Mouse (Mus musculus): ENCODE results near the gene Fancc. TPM values are rescaled to one million over a fixed set of nuclear protein-coding genes. Genes with fewer than 3 reads are reported as not detected.

Gene Fancc
- 8.1 TPM for polyA plus RNA-seq (2012; fragmentation: generic; extraction: Trizol)

- Histone ChIP-seq H3K4me3 (no peak within 1 kb of the TSS), H3K4me2 (ENCODE audit: low read depth) (no peak within 1 kb of the TSS), H3ac (ENCODE audit: control insufficient read depth, insufficient read length) (no peak within 1 kb of the TSS), H3K27me3 (ENCODE audit: control insufficient read depth, insufficient read depth, insufficient read length) (no peaks in the 10 kb centered on the region), H3K79me2 (ENCODE audit: control insufficient read depth, insufficient read depth) (no peaks in the 10 kb centered on the region), H3K36me3 (ENCODE audit: control insufficient read depth, insufficient read depth) (no peaks in the 10 kb centered on the region)
- TF ChIP-seq REST (IDR thresholded peaks at IDR 0.05; ENCODE audit: insufficient read depth, insufficient read length), result no peak
- no peak for TF ChIP-seq CEBPB (IDR thresholded peaks at IDR 0.05; ENCODE audit: insufficient read depth, poor library complexity, severe bottlenecking)
- no peak for TF ChIP-seq MAX (IDR thresholded peaks at IDR 0.05; ENCODE audit: low read depth)
- no peak for TF ChIP-seq SRF (IDR thresholded peaks at IDR 0.05; ENCODE audit: control insufficient read depth, insufficient read length, low read depth)
- TF ChIP-seq POLR2A (IDR thresholded peaks at IDR 0.05; ENCODE audit: insufficient read length, low read depth), result no peak
- TF ChIP-seq POLR2AphosphoS2 (IDR thresholded peaks at IDR 0.05; ENCODE audit: insufficient read length, low read depth), result no peak
- no peak for TF ChIP-seq MYOG (IDR thresholded peaks at IDR 0.05; ENCODE audit: control insufficient read depth in 1 of 3, insufficient read depth in 1 of 3, insufficient read length in 2 of 3, low read depth in 2 of 3)
- no peak for TF ChIP-seq TCF12 (IDR thresholded peaks at IDR 0.05; ENCODE audit: insufficient read depth, poor library complexity, severe bottlenecking)
Observed at GRCm38 (mm10) chr13:63496646-63497582, at the start of gene Fancc. TSS of gene Fancc (minus strand) at chr13:63497278.

GRCm38 (mm10) chr13:63545291-63545690 lies 48.2 kb upstream of the Fancc start:
- Histone ChIP-seq H3K27me3 (ENCODE audit: control insufficient read depth, insufficient read depth, insufficient read length) (no peaks in the 10 kb centered on the region), H3ac (ENCODE audit: control insufficient read depth, insufficient read length) (no peak overlapping the region), H3K79me2 (ENCODE audit: control insufficient read depth, insufficient read depth) (no peaks in the 10 kb centered on the region), H3K4me3 (no peak overlapping the region), H3K36me3 (ENCODE audit: control insufficient read depth, insufficient read depth) (peaks cover 9% of the 10 kb centered on the region), H3K4me2 (ENCODE audit: low read depth) (no peak overlapping the region)
- TF ChIP-seq TCF3 (IDR thresholded peaks at IDR 0.05; ENCODE audit: insufficient read length, low read depth) (no peak), POLR2AphosphoS2 (IDR thresholded peaks at IDR 0.05; ENCODE audit: insufficient read length, low read depth) (no peak), POLR2A (IDR thresholded peaks at IDR 0.05; ENCODE audit: insufficient read length, low read depth) (no peak), CEBPB (IDR thresholded peaks at IDR 0.05; ENCODE audit: insufficient read depth, poor library complexity, severe bottlenecking) (no peak), MAX (IDR thresholded peaks at IDR 0.05; ENCODE audit: low read depth) (no peak), USF1 (IDR thresholded peaks at IDR 0.05; ENCODE audit: low read depth) (no peak), SRF (IDR thresholded peaks at IDR 0.05; ENCODE audit: control insufficient read depth, insufficient read length, low read depth) (no peak), REST (IDR thresholded peaks at IDR 0.05; ENCODE audit: insufficient read depth, insufficient read length) (no peak), TCF12 (IDR thresholded peaks at IDR 0.05; ENCODE audit: insufficient read depth, poor library complexity, severe bottlenecking) (no peak), MYOD1 (IDR thresholded peaks at IDR 0.05; ENCODE audit: control insufficient read depth in 1 of 3, insufficient read length in 2 of 3, low read depth in 2 of 3) (no peak), MYOG (IDR thresholded peaks at IDR 0.05; ENCODE audit: control insufficient read depth in 1 of 3, insufficient read depth in 1 of 3, insufficient read length in 2 of 3, low read depth in 2 of 3) (no peak)

GRCm38 (mm10) chr13:63544967-63545253 lies 47.8 kb upstream of the Fancc start:
- Histone ChIP-seq H3K4me3 (no peak overlapping the region), H3K79me2 (ENCODE audit: control insufficient read depth, insufficient read depth) (no peaks in the 10 kb centered on the region), H3K36me3 (ENCODE audit: control insufficient read depth, insufficient read depth) (peaks cover 12% of the 10 kb centered on the region), H3K27me3 (ENCODE audit: control insufficient read depth, insufficient read depth, insufficient read length) (no peaks in the 10 kb centered on the region), H3K4me2 (ENCODE audit: low read depth) (no peak overlapping the region), H3ac (ENCODE audit: control insufficient read depth, insufficient read length) (no peak overlapping the region)
- no peak for TF ChIP-seq REST (IDR thresholded peaks at IDR 0.05; ENCODE audit: insufficient read depth, insufficient read length)
- no peak for TF ChIP-seq POLR2AphosphoS2 (IDR thresholded peaks at IDR 0.05; ENCODE audit: insufficient read length, low read depth)

- TF ChIP-seq CEBPB (IDR thresholded peaks at IDR 0.05; ENCODE audit: insufficient read depth, poor library complexity, severe bottlenecking) (no peak), TCF12 (IDR thresholded peaks at IDR 0.05; ENCODE audit: insufficient read depth, poor library complexity, severe bottlenecking) (no peak), MYOD1 (IDR thresholded peaks at IDR 0.05; ENCODE audit: control insufficient read depth in 1 of 3, insufficient read length in 2 of 3, low read depth in 2 of 3) (no peak), SRF (IDR thresholded peaks at IDR 0.05; ENCODE audit: control insufficient read depth, insufficient read length, low read depth) (no peak), USF1 (IDR thresholded peaks at IDR 0.05; ENCODE audit: low read depth) (no peak), E2F4 (IDR thresholded peaks at IDR 0.05; ENCODE audit: insufficient read depth) (no peak), POLR2A (IDR thresholded peaks at IDR 0.05; ENCODE audit: insufficient read length, low read depth) (no peak), MAX (IDR thresholded peaks at IDR 0.05; ENCODE audit: low read depth) (no peak), MYOG (IDR thresholded peaks at IDR 0.05; ENCODE audit: control insufficient read depth in 1 of 3, insufficient read depth in 1 of 3, insufficient read length in 2 of 3, low read depth in 2 of 3) (no peak), REST (IDR thresholded peaks at IDR 0.05; ENCODE audit: insufficient read depth, insufficient read length) (no peak)
- Histone ChIP-seq H3K36me3 (ENCODE audit: control insufficient read depth, insufficient read depth) (peaks cover 16% of the 10 kb centered on the region), H3ac (ENCODE audit: control insufficient read depth, insufficient read length) (no peak overlapping the region)
Observed at GRCm38 (mm10) chr13:63544119-63544966, 47.3 kb upstream of the Fancc start.

More at GRCm38 (mm10) chr13:63544119-63544966, 47.3 kb upstream of the Fancc start:
- Histone ChIP-seq H3K27me3 (ENCODE audit: control insufficient read depth, insufficient read depth, insufficient read length) (no peaks in the 10 kb centered on the region), H3K4me3 (no peak overlapping the region), H3K4me2 (ENCODE audit: low read depth) (no peak overlapping the region), H3K79me2 (ENCODE audit: control insufficient read depth, insufficient read depth) (no peaks in the 10 kb centered on the region)

All from myocyte (in vitro differentiated cells).